Mouse (Mus musculus): ENCODE data around the gene Mfsd11. TPM values are rescaled to one million over a fixed set of nuclear protein-coding genes. Genes with fewer than 3 reads are reported as not detected.
A peak's percentile ranks its signal among the peaks of the same experiment; 100 is the strongest.
"Not testable (repeated sequence)": the region's sequence is repeated elsewhere in the genome, so short reads cannot be mapped to it uniquely, and the experiment has no call there.

The Mfsd11 gene
- total RNA-seq, 2 experiments from 2014 or later: 39.8 to 49.4 TPM

- intact Hi-C loops (cut with DNase I): loop anchor here (10.0 kb wide), 1 partner anchor 324 kb away; the partner anchor contains the start of gene Prpsap1
- no peak for DNase-seq (ENCODE audit: extremely low spot score in 1 of 2, low spot score in 2 of 2)
These were observed 33.5 kb upstream of the Mfsd11 start for GRCm38 (mm10) chr11:116818722-116819121.

- no peak for DNase-seq (ENCODE audit: extremely low spot score in 1 of 2, low spot score in 2 of 2)
- intact Hi-C loops (cut with DNase I): loop anchor here (10.0 kb wide), 1 partner anchor 325 kb away; the partner anchor contains the start of gene Prpsap1
These were observed 32.2 kb upstream of the Mfsd11 start for GRCm38 (mm10) chr11:116819932-116820593.

GRCm38 (mm10) chr11:116821057-116821940 is 30.9 kb upstream of the Mfsd11 start:
- intact Hi-C loops (cut with DNase I): no loop called here
- no peak for DNase-seq (ENCODE audit: extremely low spot score in 1 of 2, low spot score in 2 of 2)

GRCm38 (mm10) chr11:116822215-116822614 is 30.0 kb upstream of the Mfsd11 start:
- intact Hi-C loops (cut with DNase I): no loop called here
- no peak for DNase-seq (ENCODE audit: extremely low spot score in 1 of 2, low spot score in 2 of 2)

- intact Hi-C loops (cut with DNase I): no loop called here
- DNase-seq (ENCODE audit: extremely low spot score in 1 of 2, low spot score in 2 of 2): no peak
These were observed 29.6 kb upstream of the Mfsd11 start for GRCm38 (mm10) chr11:116822626-116823025.

- intact Hi-C loops (cut with DNase I): no loop called here
- DNase-seq (ENCODE audit: extremely low spot score in 1 of 2, low spot score in 2 of 2): no peak
These were observed 29.0 kb upstream of the Mfsd11 start for GRCm38 (mm10) chr11:116823255-116823654.

- DNase-seq (ENCODE audit: extremely low spot score in 1 of 2, low spot score in 2 of 2): not testable (repeated sequence)
These were observed 28.4 kb upstream of the Mfsd11 start for GRCm38 (mm10) chr11:116823885-116824284.

GRCm38 (mm10) chr11:116825230-116825629 is 27.0 kb upstream of the Mfsd11 start:
- DNase-seq (ENCODE audit: extremely low spot score in 1 of 2, low spot score in 2 of 2): no peak
- intact Hi-C loops (cut with DNase I): no loop called here

More at GRCm38 (mm10) chr11:116823885-116824284, 28.4 kb upstream of the Mfsd11 start:
- intact Hi-C loops (cut with DNase I): not testable (repeated sequence)

- no peak for DNase-seq (ENCODE audit: extremely low spot score in 1 of 2, low spot score in 2 of 2)
- intact Hi-C loops (cut with DNase I): no loop called here
These were observed 25.4 kb upstream of the Mfsd11 start for GRCm38 (mm10) chr11:116826550-116827504.

GRCm38 (mm10) chr11:116827534-116828165 is 24.6 kb upstream of the Mfsd11 start, which contains the start of gene Mxra7:
Gene Mxra7, minus strand, starts transcription at chr11:116828046.
- peak; percentile 52 to 87 for DNase-seq (ENCODE audit: extremely low spot score in 1 of 2, low spot score in 2 of 2)
- intact Hi-C loops (cut with DNase I): no loop called here

GRCm38 (mm10) chr11:116832172-116832685 is 20.0 kb upstream of the Mfsd11 start:
- intact Hi-C loops (cut with DNase I): no loop called here

GRCm38 (mm10) chr11:116834954-116835353 is 17.3 kb upstream of the Mfsd11 start:
- DNase-seq (ENCODE audit: extremely low spot score in 1 of 2, low spot score in 2 of 2): no peak
- intact Hi-C loops (cut with DNase I): no loop called here

More at GRCm38 (mm10) chr11:116832172-116832685, 20.0 kb upstream of the Mfsd11 start:
- DNase-seq (ENCODE audit: extremely low spot score in 1 of 2, low spot score in 2 of 2): no peak

- intact Hi-C loops (cut with DNase I): no loop called here
- no peak for DNase-seq (ENCODE audit: extremely low spot score in 1 of 2, low spot score in 2 of 2)
These were observed 16.0 kb upstream of the Mfsd11 start for GRCm38 (mm10) chr11:116836283-116836682.

- intact Hi-C loops (cut with DNase I): no loop called here
- no peak for DNase-seq (ENCODE audit: extremely low spot score in 1 of 2, low spot score in 2 of 2)
These were observed 14.8 kb upstream of the Mfsd11 start for GRCm38 (mm10) chr11:116837441-116837840.

GRCm38 (mm10) chr11:116838936-116839335 is 13.3 kb upstream of the Mfsd11 start:
- intact Hi-C loops (cut with DNase I): no loop called here

GRCm38 (mm10) chr11:116839601-116840000 is 12.6 kb upstream of the Mfsd11 start:
- intact Hi-C loops (cut with DNase I): no loop called here

More at GRCm38 (mm10) chr11:116838936-116839335, 13.3 kb upstream of the Mfsd11 start:
- no peak for DNase-seq (ENCODE audit: extremely low spot score in 1 of 2, low spot score in 2 of 2)

GRCm38 (mm10) chr11:116840748-116841147 is 11.5 kb upstream of the Mfsd11 start:
- no peak for DNase-seq (ENCODE audit: extremely low spot score in 1 of 2, low spot score in 2 of 2)
- intact Hi-C loops (cut with DNase I): no loop called here

More at GRCm38 (mm10) chr11:116839601-116840000, 12.6 kb upstream of the Mfsd11 start:
- no peak for DNase-seq (ENCODE audit: extremely low spot score in 1 of 2, low spot score in 2 of 2)
